Mouse (Mus musculus) T-cell, adult 2 months (primary cell): ENCODE data around the gene Gphn.

Experiments
- DNase-seq: peaks from one replicate; pipeline ENCODE4 v3.0.0; 2022; ENCODE audit warnings: low spot score

Gene Gphn

GRCm38 (mm10) chr12:78727723-78728122 lies 501.5 kb downstream of the Gphn start:
- DNase-seq, result no peak
